Mouse (Mus musculus): ENCODE results near the gene Kctd14.

Gene Kctd14

DNA sequence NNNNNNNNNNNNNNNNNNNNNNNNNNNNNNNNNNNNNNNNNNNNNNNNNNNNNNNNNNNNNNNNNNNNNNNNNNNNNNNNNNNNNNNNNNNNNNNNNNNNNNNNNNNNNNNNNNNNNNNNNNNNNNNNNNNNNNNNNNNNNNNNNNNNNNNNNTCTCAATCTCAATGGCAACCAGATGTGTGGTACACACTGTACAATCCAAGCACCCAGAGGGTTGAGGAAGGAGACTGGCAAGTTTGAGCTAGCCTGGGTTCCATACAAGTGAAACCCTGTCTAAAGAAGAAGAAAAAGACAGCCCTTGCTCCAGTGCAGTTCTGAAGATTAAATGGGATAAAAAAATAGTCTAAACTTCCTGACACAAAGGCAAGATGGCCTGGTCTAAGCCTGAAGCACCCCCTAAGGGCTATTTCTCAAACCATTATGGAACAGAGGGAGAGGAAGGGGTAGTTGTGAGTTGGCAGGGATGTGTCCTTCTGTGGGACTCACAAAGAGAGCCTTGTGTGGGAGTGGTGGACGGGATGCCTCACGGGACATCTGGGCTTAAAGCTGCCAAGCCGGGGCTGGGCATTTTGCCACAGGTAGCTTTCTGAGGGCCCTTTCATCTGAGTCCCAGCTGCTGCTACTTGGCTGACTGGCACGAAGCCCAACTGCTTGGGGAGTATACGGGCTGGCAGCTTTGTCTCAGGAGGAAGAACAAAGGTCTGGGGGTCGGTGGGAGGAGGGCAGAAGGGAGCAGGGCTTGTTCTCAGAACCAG is 4.8 kb upstream of the Kctd14 start:
- peak; percentile 97 for DNase-seq

- no peak for DNase-seq
Measured at GRCm38 (mm10) chr7:97447050-97447531, 4.0 kb upstream of the Kctd14 start.

- DNase-seq, result no peak
Measured at GRCm38 (mm10) chr7:97452196-97452595, 1.1 kb downstream of the Kctd14 start.

DNA sequence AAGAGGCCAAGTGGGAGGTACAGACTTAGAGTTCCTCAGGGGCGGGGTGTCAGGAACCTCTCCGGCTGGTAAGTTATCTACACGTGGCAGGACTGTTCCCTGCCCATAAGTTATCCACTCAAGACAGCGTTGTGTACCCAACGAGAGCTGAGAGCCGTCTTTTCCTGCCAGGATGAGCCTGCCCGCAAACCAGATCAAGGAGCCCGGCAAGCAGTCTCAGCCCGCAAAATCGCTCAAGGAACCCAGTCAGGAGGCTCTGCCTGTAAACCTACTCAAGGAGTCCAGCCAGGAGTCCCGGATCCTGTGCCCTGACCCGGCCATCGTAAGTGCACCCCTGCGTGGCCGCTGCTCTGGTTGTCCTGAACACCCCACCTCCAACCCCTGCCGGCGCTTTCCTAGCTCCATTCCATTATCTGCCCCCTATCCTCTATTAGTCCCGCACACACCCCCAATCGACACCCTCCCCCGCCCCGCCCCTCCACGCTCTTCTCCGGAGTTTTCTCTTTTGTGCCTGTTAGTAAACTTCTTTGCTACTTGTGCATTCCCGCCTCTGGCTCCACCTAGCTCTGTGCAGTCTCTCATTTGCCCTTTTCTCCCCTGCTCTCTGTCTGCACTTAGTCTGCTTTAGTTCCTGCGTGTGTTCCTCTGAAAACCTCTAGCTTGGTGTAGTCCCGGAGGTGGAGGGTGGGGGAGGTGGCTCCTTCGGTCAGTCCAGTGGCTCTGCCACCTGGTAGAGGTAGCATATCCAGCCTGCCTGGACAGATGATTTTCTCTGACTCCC is 2.2 kb downstream of the Kctd14 start:
- peak; percentile 91 for DNase-seq

DNA sequence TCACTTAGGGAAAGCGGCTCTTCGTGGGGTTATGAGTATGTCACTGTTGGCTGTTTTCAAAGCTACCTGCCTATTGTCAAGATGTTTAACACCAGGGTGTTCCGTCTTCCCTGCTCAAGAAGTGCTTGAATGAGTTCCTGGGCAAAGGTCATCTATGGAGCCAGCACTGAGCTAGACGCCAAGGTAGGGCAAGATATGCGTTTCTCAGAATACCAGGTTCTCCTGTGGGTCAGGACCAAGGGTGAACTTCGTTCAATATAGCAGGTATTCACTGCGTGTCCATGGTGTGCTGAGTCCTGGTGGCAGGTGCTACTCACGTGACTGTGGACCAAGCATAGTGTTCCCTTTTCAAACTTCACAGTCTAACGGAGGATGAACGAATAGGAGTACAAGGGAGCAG is 3.7 kb downstream of the Kctd14 start:
- no peak for DNase-seq

DNA sequence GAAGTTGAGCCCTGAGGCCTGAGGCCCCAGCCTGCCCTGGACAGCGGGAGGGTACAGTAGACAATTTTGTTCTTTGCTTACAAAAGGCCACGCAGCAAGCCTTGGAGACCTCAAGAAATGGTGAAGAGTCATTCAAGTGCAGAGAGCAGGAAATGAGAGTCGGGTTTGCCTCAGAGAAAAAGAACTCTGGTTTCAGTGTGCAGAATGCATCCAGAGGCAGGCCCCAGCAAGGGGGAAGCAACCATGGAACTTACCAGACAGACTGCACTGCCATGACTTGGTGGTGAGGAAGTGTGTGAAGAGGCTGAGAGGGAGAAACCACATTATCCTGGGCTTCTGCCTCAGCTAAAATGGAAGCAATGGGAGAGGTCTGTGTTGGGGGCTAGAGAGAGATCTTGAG is 4.5 kb downstream of the Kctd14 start:
- DNase-seq, result no peak

- DNase-seq, result no peak
Measured at GRCm38 (mm10) chr7:97473001-97473400, 21.9 kb downstream of the Kctd14 start.

GRCm38 (mm10) chr7:97479349-97479748 is 28.2 kb downstream of the Kctd14 start:
- no peak for DNase-seq

DNA sequence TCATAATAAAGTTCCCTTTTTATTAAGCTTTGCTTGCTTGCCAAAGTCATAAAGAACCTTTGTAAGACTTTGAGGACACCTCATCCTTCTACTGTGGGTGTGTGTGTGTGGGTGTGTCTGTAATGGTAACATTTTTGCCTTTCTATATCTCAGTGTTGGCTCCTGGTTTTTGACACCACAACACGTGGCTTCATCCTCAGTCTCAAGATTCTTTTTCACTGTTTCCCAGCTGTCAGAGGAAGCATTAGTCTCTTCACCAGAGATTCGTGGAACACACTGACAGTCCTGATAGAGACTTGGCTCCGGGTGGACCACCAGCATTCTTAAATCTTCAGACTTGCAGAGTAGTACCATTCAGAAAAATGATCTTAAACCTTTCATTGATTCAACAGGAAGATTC is 29.2 kb downstream of the Kctd14 start:
- DNase-seq, result peak; percentile 65

- DNase-seq, result peak; percentile 100
Measured at GRCm38 (mm10) chr7:97480821-97481339, 29.8 kb downstream of the Kctd14 start, which contains the start of gene Ints4. Ints4 (plus strand) TSS chr7:97480956.

GRCm38 (mm10) chr7:97483378-97483777 is 32.3 kb downstream of the Kctd14 start:
- peak; percentile 65 for DNase-seq

DNA sequence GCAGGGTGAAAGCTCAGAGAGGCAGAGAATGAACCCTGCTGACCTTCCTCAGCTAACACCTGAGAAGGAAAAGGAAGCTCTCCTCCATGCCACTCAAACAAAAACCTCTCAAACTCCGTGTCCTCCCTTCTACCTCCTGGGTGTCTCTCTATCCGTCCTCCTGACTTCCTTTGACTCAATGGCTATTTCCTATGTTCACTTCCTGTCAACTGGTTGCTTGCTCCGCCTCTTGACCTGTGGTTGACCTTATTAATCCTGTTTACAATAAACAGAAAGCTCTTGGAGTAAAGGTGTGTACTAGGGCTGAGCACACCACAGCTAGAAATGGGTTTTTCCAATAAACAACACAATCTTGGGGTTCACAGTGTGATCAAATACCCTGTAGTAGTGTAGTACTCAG is 40.0 kb downstream of the Kctd14 start:
- no peak for DNase-seq

DNA sequence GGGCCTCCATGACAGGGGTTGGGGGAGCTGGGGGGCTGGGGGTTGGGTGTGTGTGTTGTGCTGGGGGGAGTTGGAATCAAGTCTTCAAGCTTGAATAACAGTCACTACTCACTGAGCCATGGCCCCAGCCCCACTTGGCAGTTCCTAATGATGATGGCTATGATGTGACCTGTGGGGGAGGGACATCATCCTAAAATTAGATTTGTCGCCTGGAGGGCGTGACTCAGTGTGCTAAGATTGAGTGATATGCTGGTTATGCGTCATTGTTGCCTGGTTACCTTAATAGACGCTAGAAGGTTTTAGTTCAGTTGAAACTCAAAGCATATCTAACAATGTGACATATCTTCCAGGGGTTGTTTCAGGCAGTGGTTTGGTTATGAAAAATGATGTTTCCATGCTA is 41.3 kb downstream of the Kctd14 start:
- peak; percentile 92 for DNase-seq

DNA sequence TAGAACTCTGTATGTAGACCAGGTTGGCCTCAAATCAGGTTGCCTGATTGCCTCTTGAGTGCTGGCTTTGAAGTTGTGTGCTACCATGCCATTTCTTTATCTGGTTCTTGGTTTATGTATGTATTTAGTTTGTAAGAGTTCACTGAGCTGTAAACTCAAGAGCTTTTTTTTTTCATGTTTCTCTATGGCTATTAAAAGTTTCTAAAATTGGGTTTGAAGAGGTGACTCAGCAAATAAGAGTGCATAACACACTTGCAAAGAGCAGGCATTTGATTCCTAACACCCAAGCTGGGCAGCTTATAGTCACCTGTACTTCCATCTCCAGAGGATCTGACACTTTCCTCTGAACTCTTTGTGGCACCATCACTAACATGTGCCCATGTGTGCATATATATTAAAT is 43.9 kb downstream of the Kctd14 start:
- DNase-seq, result no peak

DNA sequence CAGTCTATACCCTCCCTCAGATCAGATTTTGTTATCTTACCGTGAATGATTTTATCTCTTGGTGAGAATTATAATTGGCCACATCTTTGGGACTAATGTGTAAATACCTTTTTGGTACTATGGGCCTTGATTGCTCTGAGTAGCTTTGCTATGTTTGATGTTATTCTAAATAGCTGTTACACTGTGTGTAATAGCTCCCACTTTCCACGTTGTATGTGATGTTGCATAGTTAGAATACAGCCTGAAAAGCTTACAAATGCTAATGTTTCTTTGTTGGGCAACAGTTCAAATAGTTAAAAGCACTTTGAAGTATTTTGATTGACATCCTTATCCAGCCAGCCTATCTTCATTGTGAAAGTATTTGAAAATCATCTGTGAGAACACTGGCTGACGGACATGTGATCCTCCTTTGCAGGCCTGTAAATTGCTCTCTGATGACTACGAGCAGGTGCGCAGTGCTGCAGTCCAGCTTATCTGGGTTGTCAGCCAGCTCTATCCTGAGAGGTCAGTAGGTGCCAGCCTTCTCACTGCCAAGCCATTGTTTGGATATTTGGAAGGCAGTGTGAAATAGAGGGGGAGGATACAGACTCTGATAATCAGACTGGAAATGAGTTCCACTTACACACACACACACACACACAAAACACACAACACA is 49.6 kb downstream of the Kctd14 start:
- peak; percentile 97 for DNase-seq

Data from heart, adult 11 months (tissue).